Mouse (Mus musculus) liver, adult 2 months (tissue): ENCODE results near the gene Ube4a.

ENCODE experiments used
- CTCF ChIP-seq: fragments of 200-500 bp; IDR thresholded peaks from 2 replicates; pipeline ENCODE4 v1.5.1; 2011; ENCODE audit warnings: low read depth, low read length, control low read depth
- POLR2A ChIP-seq: fragments of 200-500 bp; IDR thresholded peaks from 2 replicates; pipeline ENCODE4 v1.6.1; 2011; ENCODE audit warnings: low read length, control low read depth; ENCODE audit not compliant: insufficient read depth; ENCODE audit errors: extremely low read depth

- TF ChIP-seq CTCF = no peak
- no peak for TF ChIP-seq POLR2A
Observed at GRCm38 (mm10) chr9:44874198-44874597, 91.2 kb downstream of the Ube4a start.
